Mouse (Mus musculus) C2C12 (cell line): ENCODE data around the gene Fam160b1. TPM values are rescaled to one million over a fixed set of nuclear protein-coding genes. Genes with fewer than 3 reads are reported as not detected.

ENCODE experiments used
- H3K27me3 ChIP-seq: one replicate; pipeline ENCODE4 v1.6.1; 2011; ENCODE audit not compliant: control insufficient read depth, insufficient read depth, insufficient read length
- H3K36me3 ChIP-seq: one replicate; pipeline ENCODE4 v1.6.1; 2011; ENCODE audit not compliant: control insufficient read depth, insufficient read depth
- H3K4me3 ChIP-seq: one replicate; pipeline ENCODE4 v1.5.1; 2011; ENCODE audit warnings: mild to moderate bottlenecking, control low read depth; ENCODE audit not compliant: poor library complexity, insufficient read depth, severe bottlenecking
- H3K79me2 ChIP-seq: one replicate; pipeline ENCODE4 v1.6.1; 2011; ENCODE audit not compliant: control insufficient read depth, insufficient read depth
- H3K79me3 ChIP-seq: one replicate; pipeline ENCODE4 v1.6.1; 2011; ENCODE audit warnings: low read depth, control low read depth
- H3ac ChIP-seq: one replicate; pipeline ENCODE3; 2011; ENCODE audit warnings: low read depth; ENCODE audit not compliant: control insufficient read depth, insufficient read length
- CEBPB ChIP-seq: IDR thresholded peaks from one replicate; pipeline ENCODE4 v1.6.1; 2011; ENCODE audit warnings: low read depth, mild to moderate bottlenecking, control low read depth, moderate library complexity
- CTCF ChIP-seq: IDR thresholded peaks from one replicate; pipeline ENCODE4 v1.5.1; 2011; ENCODE audit not compliant: control insufficient read depth, insufficient read depth, insufficient read length
- FOSL1 ChIP-seq: IDR thresholded peaks from one replicate; pipeline ENCODE4 v1.8.0; 2011; ENCODE audit warnings: mild to moderate bottlenecking, low read length; ENCODE audit not compliant: poor library complexity, insufficient read depth, severe bottlenecking
- MAX ChIP-seq: IDR thresholded peaks from one replicate; pipeline ENCODE4 v1.6.1; 2011; ENCODE audit warnings: mild to moderate bottlenecking, control low read depth
- MYOD1 ChIP-seq: IDR thresholded peaks from one replicate; pipeline ENCODE4 v1.6.1; 2011; ENCODE audit warnings: low read depth; ENCODE audit not compliant: control insufficient read depth, insufficient read length
- MYOG ChIP-seq: IDR thresholded peaks from one replicate; pipeline ENCODE4 v1.6.1; 2011; ENCODE audit not compliant: control insufficient read depth, insufficient read length; ENCODE audit errors: extremely low read depth
- USF1 ChIP-seq: IDR thresholded peaks from one replicate; pipeline ENCODE4 v1.6.1; 2011; ENCODE audit warnings: low read depth, mild to moderate bottlenecking, control low read depth, moderate library complexity
- polyA plus RNA-seq: library from polyadenylated mRNA; unstranded; fragments of >200 nt; fragmentation: generic; extraction: Trizol; gene quantifications from one replicate; pipeline ENCODE4 v1.2.1, GENCODE M21; 2012; ENCODE audit warnings: missing spikeins

The Fam160b1 gene
- polyA plus RNA-seq, 1 experiment: 7.3 TPM

DNA sequence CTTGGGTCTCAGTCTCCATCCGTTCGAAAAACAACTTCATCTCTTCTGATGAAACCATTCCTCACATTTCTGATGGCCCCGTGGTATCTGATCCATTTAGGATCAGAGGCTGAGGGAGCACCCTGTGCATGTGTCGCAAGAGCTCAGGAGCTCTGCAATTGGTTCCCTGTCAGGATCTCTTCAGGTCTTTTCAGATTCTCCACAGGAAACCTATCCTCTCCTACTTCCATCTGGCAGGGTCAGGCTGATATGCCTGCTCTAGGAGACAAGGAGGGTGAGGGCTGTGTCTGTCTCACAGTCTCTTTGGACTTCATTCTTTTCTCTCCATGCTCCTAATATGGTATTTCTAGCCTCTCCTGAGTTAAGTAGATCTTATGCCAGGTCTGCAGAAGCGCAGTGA lies 2.7 kb upstream of the Fam160b1 start:
- peaks cover 36% of the 10 kb centered on the region for H3K79me3 ChIP-seq
- H3ac ChIP-seq: no peak overlapping the region
- peaks cover 4% of the 10 kb centered on the region for H3K36me3 ChIP-seq
- no peak overlapping the region for H3K4me3 ChIP-seq
- H3K79me2 ChIP-seq: peaks cover 49% of the 10 kb centered on the region
- TF ChIP-seq CEBPB: peak; percentile 3
- no peak for TF ChIP-seq MYOD1
- TF ChIP-seq USF1: no peak
- no peaks in the 10 kb centered on the region for H3K27me3 ChIP-seq

DNA sequence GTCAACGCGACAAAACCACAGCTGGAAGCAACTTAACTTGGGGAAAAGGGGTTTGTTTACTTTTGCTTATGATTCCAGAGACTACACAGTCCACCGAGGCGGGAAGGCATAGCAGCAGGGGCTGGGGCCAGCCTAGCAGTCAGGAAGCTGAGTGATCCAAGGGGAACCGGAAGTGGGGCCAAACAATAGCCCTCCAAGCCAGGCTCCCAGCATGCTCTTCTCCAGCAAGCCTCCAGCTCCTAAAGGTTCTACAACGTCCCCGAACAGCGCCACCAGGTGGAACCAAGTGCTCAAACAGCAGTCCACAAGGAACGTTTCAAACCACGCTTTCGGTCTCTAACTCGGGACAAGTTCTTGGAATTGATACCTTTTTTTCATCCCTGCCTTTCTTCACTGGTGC lies 2.2 kb upstream of the Fam160b1 start:
- TF ChIP-seq FOSL1 (no peak), USF1 (no peak), MAX (no peak), MYOD1 (no peak), MYOG (no peak), CEBPB (no peak), CTCF (no peak)
- H3K4me3 ChIP-seq: no peak overlapping the region
- H3K79me3 ChIP-seq: peaks cover 41% of the 10 kb centered on the region
- H3K79me2 ChIP-seq: peaks cover 54% of the 10 kb centered on the region
- H3K27me3 ChIP-seq: no peaks in the 10 kb centered on the region
- peaks cover 4% of the 10 kb centered on the region for H3K36me3 ChIP-seq
- no peak overlapping the region for H3ac ChIP-seq

DNA sequence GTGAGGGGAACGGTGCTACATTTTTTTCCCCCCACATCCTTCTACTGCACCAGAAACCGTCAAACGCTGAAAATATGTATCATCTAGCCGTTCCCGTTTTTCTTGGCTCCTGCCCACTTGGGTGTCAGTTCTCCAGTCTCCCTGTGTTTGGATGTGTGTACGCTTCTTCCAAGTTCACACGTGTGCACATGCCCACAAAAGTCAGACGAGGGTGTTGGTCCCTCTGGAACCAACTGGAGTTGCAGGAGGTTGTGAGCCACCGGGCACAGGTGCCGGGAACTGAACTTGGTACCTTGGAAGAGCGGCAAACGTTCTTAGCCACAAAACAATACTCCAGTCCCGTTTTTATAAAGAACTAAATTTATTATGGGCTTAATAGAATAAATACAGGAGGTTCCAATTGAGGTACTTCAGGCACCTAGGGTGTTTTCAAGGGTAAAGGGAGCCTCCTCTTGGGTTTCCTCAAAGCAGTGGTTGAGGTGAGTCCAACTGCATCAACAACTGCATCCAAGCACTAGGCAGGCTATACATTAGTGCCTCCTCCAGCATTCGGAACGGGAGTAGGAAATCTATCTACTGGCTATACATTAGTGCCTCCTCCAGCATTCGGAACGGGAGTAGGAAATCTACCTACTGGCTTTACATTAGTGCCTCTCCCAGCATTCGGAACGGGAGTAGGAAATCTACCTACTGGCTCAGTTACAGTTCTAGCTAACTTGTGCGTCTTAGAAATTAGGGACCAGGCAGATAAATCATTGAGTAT lies 1.5 kb upstream of the Fam160b1 start:
- peaks cover 48% of the 10 kb centered on the region for H3K79me3 ChIP-seq
- peaks cover 61% of the 10 kb centered on the region for H3K79me2 ChIP-seq
- no peaks in the 10 kb centered on the region for H3K27me3 ChIP-seq
- TF ChIP-seq CTCF: no peak
- TF ChIP-seq MYOD1: no peak
- no peak for TF ChIP-seq USF1
- TF ChIP-seq MAX: no peak
- TF ChIP-seq FOSL1: no peak
- TF ChIP-seq MYOG: no peak
- no peak overlapping the region for H3ac ChIP-seq
- peaks cover 4% of the 10 kb centered on the region for H3K36me3 ChIP-seq
- peak overlapping the region; percentile 77 for H3K4me3 ChIP-seq

DNA sequence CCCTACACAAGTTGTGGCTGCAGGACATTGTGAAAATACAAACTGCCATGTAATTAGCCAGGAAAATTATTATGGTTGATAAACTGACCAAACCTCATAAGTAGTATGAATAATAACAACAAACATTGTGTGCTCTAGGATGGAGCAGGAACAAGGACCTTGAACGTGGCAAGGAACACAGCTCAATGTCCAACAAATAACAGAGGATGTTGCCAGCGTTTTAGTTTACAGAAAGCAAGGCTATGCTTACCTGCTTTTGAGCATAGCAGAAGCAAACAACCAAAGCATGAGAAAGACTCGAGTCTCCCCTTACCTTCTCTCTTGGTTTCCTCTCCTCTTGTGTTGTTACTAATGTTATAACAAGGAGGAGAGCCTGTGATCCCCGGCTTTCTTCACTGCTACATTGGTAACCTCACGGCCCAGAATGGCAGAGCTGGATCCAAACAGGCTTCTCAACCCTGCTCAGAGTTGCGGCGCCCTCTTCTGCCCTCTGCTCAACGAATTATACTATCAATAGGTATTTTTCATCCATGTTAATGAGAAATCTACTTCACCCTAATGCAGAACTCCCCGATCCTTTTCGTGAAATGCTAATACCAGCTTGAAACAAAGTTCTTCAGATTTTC lies 666 bp upstream of the Fam160b1 start:
- H3K4me3 ChIP-seq: peak overlapping the region; percentile 77
- H3K79me2 ChIP-seq: peaks cover 69% of the 10 kb centered on the region
- H3K79me3 ChIP-seq: peaks cover 56% of the 10 kb centered on the region
- H3K27me3 ChIP-seq: no peaks in the 10 kb centered on the region
- TF ChIP-seq CEBPB (no peak), CTCF (no peak), MAX (no peak), MYOG (no peak), FOSL1 (no peak), MYOD1 (no peak), USF1 (no peak)
- H3ac ChIP-seq: peak overlapping the region; percentile 46
- H3K36me3 ChIP-seq: peaks cover 4% of the 10 kb centered on the region

DNA sequence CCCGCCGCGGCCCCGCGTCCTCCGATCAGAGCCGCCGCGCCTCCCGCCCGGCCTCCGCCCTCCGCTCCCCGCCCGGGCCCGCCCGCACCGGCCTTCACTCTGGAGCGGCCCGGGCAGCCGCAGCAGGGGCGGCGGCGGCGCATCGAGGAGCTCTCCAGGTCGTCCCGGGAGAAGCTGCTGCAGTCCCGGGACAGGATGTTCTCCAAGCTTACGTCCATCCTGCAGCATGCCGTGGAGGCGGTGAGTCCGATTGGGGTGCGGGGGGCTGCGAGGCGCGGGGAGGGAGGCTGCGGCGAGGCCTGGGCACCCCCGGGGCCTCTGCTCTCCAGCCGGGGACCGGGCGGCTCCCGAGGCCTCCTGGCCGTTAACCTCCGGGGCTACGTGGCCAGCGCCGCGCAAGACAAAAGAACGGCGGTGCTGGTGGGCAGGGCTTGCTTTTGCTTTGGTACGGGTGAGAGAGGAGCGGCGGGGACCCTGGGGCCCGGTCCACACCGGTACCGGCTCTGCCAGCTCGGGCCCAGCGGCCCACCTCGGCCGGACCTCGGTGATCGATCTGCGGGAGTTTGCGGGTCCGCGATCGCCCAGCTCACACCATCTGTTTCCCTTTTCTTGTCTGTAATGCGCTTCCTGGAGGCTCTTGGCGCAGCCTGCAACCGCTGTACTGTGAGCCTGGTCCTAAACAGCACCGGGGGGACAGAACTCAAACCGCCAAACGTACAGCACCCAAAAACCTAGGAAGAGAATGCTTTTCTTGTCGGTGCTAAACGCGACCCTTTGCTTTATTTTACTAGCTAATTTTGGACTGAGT lies 855 bp downstream of the Fam160b1 start:
- no peak for TF ChIP-seq MYOD1
- no peak for TF ChIP-seq CEBPB
- TF ChIP-seq USF1: no peak
- no peak for TF ChIP-seq MAX
- no peak for TF ChIP-seq MYOG
- no peak for TF ChIP-seq FOSL1
- no peak for TF ChIP-seq CTCF
- Histone ChIP-seq H3K79me2 (peaks cover 85% of the 10 kb centered on the region), H3K36me3 (peaks cover 6% of the 10 kb centered on the region), H3K27me3 (no peaks in the 10 kb centered on the region), H3ac (peak overlapping the region; percentile 95), H3K4me3 (peak overlapping the region; percentile 77), H3K79me3 (peaks cover 71% of the 10 kb centered on the region)
